Mouse (Mus musculus): Measurements from ENCODE around the gene Mcoln3. TPM values are rescaled to one million over a fixed set of nuclear protein-coding genes. Genes with fewer than 3 reads are reported as not detected.

Gene Mcoln3
- polyA plus RNA-seq, 1 experiment: 0.52 TPM

DNA sequence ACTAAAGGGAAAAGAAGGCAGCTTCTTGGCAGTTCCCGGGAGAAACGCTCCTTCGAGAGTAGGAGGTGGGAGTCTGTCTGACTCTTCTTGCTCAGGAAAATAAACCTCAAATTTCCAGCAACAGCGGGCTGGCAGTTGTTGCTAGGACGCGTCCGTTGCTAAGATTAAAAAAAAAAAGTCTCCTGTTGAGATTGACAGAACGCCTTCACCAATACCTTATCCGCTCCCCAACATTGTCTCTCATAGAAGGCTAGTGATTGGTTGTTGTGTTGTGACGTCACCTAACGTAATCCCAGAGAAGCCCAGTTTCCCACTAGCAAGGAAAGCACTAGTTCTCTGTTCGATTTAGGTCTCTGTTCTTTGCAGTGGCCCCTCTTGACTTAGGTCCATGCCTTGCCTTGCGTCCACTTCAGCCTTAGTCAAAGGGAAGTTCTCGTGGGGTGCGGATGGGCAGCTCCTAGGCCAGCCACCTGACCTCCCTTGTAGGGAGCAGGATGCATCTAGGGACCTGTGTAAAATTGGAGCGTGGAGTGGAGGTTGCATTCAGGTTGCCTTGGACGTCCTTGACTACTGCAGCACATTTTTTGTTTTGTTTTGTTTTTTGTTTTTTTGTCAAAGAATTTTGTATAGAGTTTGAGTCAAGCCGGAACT, 9.2 kb upstream of the Mcoln3 start, which contains the start of gene Wdr63:
Gene Wdr63, minus strand, starts transcription at position 210 of the 651 bp plus-strand sequence.
- DNase-seq (ENCODE audit: low read depth): peak; percentile 97
- TF ChIP-seq CTCF (IDR thresholded peaks at IDR 0.05; ENCODE audit: borderline replicate concordance, extremely low read depth, insufficient read depth, insufficient read length) (no peak), POLR2A (IDR thresholded peaks at IDR 0.05; ENCODE audit: borderline replicate concordance, extremely low read depth, insufficient read depth, insufficient read length, poor library complexity, severe bottlenecking) (no peak)

- TF ChIP-seq CTCF (IDR thresholded peaks at IDR 0.05; ENCODE audit: borderline replicate concordance, extremely low read depth, insufficient read depth, insufficient read length): no peak
- no peak for TF ChIP-seq POLR2A (IDR thresholded peaks at IDR 0.05; ENCODE audit: borderline replicate concordance, extremely low read depth, insufficient read depth, insufficient read length, poor library complexity, severe bottlenecking)
- no peak for DNase-seq (ENCODE audit: low read depth)
Observed at GRCm38 (mm10) chr3:146108945-146109344, 8.3 kb upstream of the Mcoln3 start.

DNA sequence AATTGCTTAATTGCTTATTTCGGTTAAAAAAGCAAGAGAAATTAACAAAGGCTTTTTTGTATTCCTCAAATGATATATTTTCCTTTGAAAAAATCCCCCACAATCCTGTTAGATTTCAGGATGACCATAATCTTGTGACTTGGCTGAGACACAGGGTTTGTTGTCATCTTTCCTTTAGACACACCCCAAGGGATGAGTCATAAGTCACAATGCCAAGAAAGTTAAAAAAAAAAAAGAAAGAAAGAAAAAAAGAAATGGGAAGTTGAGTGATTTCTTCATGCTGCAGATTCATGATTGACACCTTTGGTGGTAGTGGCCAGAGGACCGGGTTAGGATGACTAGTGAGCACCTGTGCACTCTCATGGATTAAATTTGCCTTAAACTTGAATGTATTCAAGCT, 6.9 kb upstream of the Mcoln3 start:
- DNase-seq (ENCODE audit: low read depth): no peak
- no peak for TF ChIP-seq POLR2A (IDR thresholded peaks at IDR 0.05; ENCODE audit: borderline replicate concordance, extremely low read depth, insufficient read depth, insufficient read length, poor library complexity, severe bottlenecking)

DNA sequence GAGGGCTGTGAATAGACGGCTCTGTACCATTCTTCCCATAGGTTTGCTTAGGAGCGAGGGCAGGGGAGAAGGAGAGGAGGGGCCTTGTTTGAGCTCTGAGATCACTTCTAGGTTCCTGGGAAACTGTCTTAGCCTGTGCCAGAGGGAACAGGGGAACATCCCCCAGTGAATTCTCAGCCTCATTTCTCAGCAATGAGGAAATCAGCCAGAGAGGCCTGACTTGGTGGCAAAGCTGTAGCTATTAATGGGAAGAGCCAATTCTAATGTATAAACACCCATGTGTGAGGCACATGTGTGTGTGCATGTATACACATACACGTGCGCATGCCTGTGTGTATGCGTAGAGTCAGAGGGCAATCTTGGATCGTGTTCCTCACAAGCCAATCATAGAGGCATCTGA, 6.3 kb upstream of the Mcoln3 start:
- no peak for DNase-seq (ENCODE audit: low read depth)
- no peak for TF ChIP-seq CTCF (IDR thresholded peaks at IDR 0.05; ENCODE audit: borderline replicate concordance, extremely low read depth, insufficient read depth, insufficient read length)
- no peak for TF ChIP-seq POLR2A (IDR thresholded peaks at IDR 0.05; ENCODE audit: borderline replicate concordance, extremely low read depth, insufficient read depth, insufficient read length, poor library complexity, severe bottlenecking)

DNA sequence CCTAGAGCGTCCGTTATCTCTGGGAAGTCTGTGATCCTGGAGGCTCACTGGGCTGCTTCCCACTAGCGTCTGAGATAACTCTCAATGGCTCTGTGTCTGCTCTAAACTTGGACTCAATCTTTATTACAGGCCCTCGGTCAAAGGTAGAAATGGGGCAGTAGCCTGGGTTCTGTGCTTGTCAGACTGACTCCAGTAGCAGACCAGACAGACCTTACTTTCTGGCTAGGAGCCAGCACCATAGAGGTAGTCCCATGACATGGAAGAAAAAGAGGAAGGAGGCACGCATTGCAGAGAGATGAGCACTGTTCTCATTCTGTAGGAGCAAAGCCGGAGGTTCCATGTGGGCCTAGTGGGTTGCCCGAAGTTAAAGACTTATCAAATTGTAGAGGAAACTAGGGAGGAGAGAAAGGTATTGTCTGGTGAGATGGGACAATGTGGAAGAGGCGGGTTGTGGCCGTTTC, 777 bp downstream of the Mcoln3 start:
- no peak for DNase-seq (ENCODE audit: low read depth)
- TF ChIP-seq CTCF (IDR thresholded peaks at IDR 0.05; ENCODE audit: borderline replicate concordance, extremely low read depth, insufficient read depth, insufficient read length): no peak
- TF ChIP-seq POLR2A (IDR thresholded peaks at IDR 0.05; ENCODE audit: borderline replicate concordance, extremely low read depth, insufficient read depth, insufficient read length, poor library complexity, severe bottlenecking): no peak

DNA sequence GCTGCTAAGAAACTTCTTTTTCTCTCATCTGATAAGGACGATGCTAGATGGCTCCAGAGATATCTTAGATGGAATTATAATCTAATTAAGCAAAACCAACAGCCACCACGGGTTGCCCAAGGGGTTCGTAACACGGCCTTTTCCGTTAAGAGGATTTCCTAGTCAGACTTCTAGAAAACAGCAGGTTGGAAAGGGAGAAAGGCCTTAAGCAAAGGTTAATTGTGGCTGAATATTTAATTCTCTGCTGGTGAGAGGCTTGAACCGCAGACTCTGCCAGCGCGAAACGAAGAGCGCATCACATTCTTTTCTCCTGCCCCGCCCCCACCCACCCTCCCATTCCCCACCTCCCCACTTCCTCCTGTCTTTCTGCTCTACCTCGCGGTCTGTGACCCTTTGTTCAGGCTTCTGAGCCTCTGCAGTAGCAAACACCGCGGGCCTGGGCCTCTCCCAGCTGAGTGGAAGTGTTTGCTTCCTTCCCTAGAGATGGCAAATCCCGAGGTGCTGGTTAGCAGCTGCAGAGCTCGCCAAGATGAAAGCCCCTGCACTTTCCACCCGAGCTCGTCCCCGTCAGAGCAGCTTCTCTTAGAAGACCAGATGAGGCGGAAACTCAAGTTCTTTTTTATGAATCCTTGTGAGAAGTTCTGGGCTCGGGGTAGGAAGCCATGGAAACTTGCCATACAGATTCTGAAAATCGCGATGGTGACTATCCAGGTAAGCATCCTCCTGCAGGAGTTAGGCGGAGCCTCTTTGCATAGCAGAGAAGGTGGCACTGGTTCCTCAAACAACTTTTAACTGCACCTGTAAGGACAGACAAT, 4.3 kb downstream of the Mcoln3 start:
- peak; percentile 61 for DNase-seq (ENCODE audit: low read depth)
- TF ChIP-seq POLR2A (IDR thresholded peaks at IDR 0.05; ENCODE audit: borderline replicate concordance, extremely low read depth, insufficient read depth, insufficient read length, poor library complexity, severe bottlenecking): no peak
- no peak for TF ChIP-seq CTCF (IDR thresholded peaks at IDR 0.05; ENCODE audit: borderline replicate concordance, extremely low read depth, insufficient read depth, insufficient read length)

DNA sequence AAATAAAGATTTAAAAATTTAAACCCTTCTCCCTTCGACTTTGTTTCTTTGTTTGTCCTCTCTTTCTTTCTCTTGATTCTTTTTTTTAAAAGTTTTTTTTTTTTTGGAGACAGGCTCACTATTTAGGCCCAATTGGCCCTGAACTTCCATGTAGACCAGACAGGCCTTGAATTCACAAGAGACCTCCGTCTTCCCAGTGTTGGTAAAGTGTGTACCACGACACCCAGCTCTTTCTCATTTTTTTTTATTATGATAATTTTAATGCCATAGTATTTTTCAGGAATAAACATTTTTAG, 4.8 kb downstream of the Mcoln3 start:
- TF ChIP-seq POLR2A (IDR thresholded peaks at IDR 0.05; ENCODE audit: borderline replicate concordance, extremely low read depth, insufficient read depth, insufficient read length, poor library complexity, severe bottlenecking) (no peak), CTCF (IDR thresholded peaks at IDR 0.05; ENCODE audit: borderline replicate concordance, extremely low read depth, insufficient read depth, insufficient read length) (no peak)
- no peak for DNase-seq (ENCODE audit: low read depth)

GRCm38 (mm10) chr3:146122807-146123463, 5.7 kb downstream of the Mcoln3 start:
- no peak for DNase-seq (ENCODE audit: low read depth)
- no peak for TF ChIP-seq CTCF (IDR thresholded peaks at IDR 0.05; ENCODE audit: borderline replicate concordance, extremely low read depth, insufficient read depth, insufficient read length)
- TF ChIP-seq POLR2A (IDR thresholded peaks at IDR 0.05; ENCODE audit: borderline replicate concordance, extremely low read depth, insufficient read depth, insufficient read length, poor library complexity, severe bottlenecking): no peak

GRCm38 (mm10) chr3:146123464-146123825, 6.2 kb downstream of the Mcoln3 start:
- TF ChIP-seq CTCF (IDR thresholded peaks at IDR 0.05; ENCODE audit: borderline replicate concordance, extremely low read depth, insufficient read depth, insufficient read length) (no peak), POLR2A (IDR thresholded peaks at IDR 0.05; ENCODE audit: borderline replicate concordance, extremely low read depth, insufficient read depth, insufficient read length, poor library complexity, severe bottlenecking) (no peak)
- DNase-seq (ENCODE audit: low read depth): peak; percentile 76

GRCm38 (mm10) chr3:146127205-146127604, 10.0 kb downstream of the Mcoln3 start:
- TF ChIP-seq POLR2A (IDR thresholded peaks at IDR 0.05; ENCODE audit: borderline replicate concordance, extremely low read depth, insufficient read depth, insufficient read length, poor library complexity, severe bottlenecking) (no peak), CTCF (IDR thresholded peaks at IDR 0.05; ENCODE audit: borderline replicate concordance, extremely low read depth, insufficient read depth, insufficient read length) (no peak)
- DNase-seq (ENCODE audit: low read depth): no peak

GRCm38 (mm10) chr3:146134834-146135233, 17.6 kb downstream of the Mcoln3 start:
- DNase-seq (ENCODE audit: low read depth): no peak
- no peak for TF ChIP-seq POLR2A (IDR thresholded peaks at IDR 0.05; ENCODE audit: borderline replicate concordance, extremely low read depth, insufficient read depth, insufficient read length, poor library complexity, severe bottlenecking)
- TF ChIP-seq CTCF (IDR thresholded peaks at IDR 0.05; ENCODE audit: borderline replicate concordance, extremely low read depth, insufficient read depth, insufficient read length): no peak
